Mouse (Mus musculus) cerebellum, adult 2 months (tissue): Measurements from ENCODE around the gene Ptges3l. TPM values are rescaled to one million over a fixed set of nuclear protein-coding genes. Genes with fewer than 3 reads are reported as not detected.
"Not testable (repeated sequence)": the region's sequence is repeated elsewhere in the genome, so short reads cannot be mapped to it uniquely, and the experiment has no call there.

ENCODE experiments used
- DNase-seq, 2 experiments: peaks; one replicate each; pipeline ENCODE4 v3.0.0; 2021
- H3K27ac ChIP-seq: fragments of 200-500 bp; 2 replicates; pipeline ENCODE4 v1.5.1; 2012; ENCODE audit warnings: low read length, control low read depth, inconsistent platforms; ENCODE audit not compliant: insufficient read depth
- H3K27me3 ChIP-seq: fragments of 200-500 bp; 2 replicates; pipeline ENCODE4 v1.6.1; 2012; ENCODE audit warnings: inconsistent platforms, mild to moderate bottlenecking, low read length, moderate library complexity; ENCODE audit not compliant: control insufficient read depth, insufficient read depth
- H3K4me1 ChIP-seq: fragments of 200-500 bp; 2 replicates; pipeline ENCODE4 v1.6.1; 2011; ENCODE audit warnings: low read length; ENCODE audit not compliant: control insufficient read depth, insufficient read depth
- H3K4me3 ChIP-seq: fragments of 200-500 bp; replicated peaks from 2 replicates; pipeline ENCODE3; 2011; ENCODE audit warnings: mild to moderate bottlenecking, low read depth, low read length, control low read depth; ENCODE audit not compliant: insufficient read depth
- CTCF ChIP-seq: fragments of 200-500 bp; IDR thresholded peaks from 2 replicates; pipeline ENCODE4 v1.5.1; 2011; ENCODE audit warnings: low read depth, mild to moderate bottlenecking, control low read depth, low read length, moderate library complexity, borderline replicate concordance; ENCODE audit not compliant: insufficient read depth
- POLR2A ChIP-seq: fragments of 200-500 bp; IDR thresholded peaks from 2 replicates; pipeline ENCODE4 v1.6.1; 2011; ENCODE audit warnings: low read length, control low read depth, borderline replicate concordance; ENCODE audit not compliant: insufficient read depth
- WGBS: fragments of 180-500 bp; shearing (Covaris S2); methylation state at CpG from one replicate; pipeline ENCODE4 v1.1.7; 2018; 5-methylcytosine and 5-hydroxymethylcytosine counted together
- polyA plus RNA-seq: library from polyadenylated mRNA; depleted of rRNA; stranded (reverse); fragments of >200 nt; gene quantifications from 2 replicates; pipeline ENCODE4 v1.2.3, GENCODE M21; 2012

Gene Ptges3l
- polyA plus RNA-seq, 1 experiment = 1.8 TPM

GRCm38 (mm10) chr11:101452093-101452774, 27.1 kb upstream of the Ptges3l start:
- Histone ChIP-seq H3K4me1 (no peaks in the 10 kb centered on the region), H3K27ac (no peak overlapping the region), H3K4me3 (no peak overlapping the region), H3K27me3 (no peaks in the 10 kb centered on the region)
- 76% methylated on average over 10 of the region's 10 CpGs for WGBS
- no peak for DNase-seq
- TF ChIP-seq CTCF = no peak
- no peak for TF ChIP-seq POLR2A

DNA sequence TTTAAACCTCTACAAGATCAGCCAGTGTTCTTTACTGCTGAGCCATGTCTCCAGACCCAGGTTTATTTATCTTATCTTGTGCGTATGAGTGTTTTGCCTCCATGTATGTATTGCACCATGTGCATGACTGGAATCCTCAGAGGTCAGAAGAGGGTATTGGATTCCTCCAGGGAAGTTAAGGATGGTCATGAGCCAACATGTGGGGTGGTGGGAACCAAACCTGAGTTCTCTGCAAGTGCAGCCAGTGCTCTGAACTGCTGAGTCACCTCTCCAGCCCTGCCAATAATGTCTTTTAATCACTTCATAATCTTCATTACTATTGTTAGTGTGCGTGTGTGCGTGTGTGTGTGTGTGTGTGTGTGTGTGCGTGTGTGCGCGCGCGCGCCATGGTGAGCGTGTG, 26.4 kb upstream of the Ptges3l start:
- no peak for TF ChIP-seq CTCF
- no peak for TF ChIP-seq POLR2A
- Histone ChIP-seq H3K27me3 (no peaks in the 10 kb centered on the region), H3K27ac (no peak overlapping the region), H3K4me1 (no peaks in the 10 kb centered on the region), H3K4me3 (no peak overlapping the region)
- 91% methylated on average over 10 of the region's 10 CpGs for WGBS
- DNase-seq = no peak

DNA sequence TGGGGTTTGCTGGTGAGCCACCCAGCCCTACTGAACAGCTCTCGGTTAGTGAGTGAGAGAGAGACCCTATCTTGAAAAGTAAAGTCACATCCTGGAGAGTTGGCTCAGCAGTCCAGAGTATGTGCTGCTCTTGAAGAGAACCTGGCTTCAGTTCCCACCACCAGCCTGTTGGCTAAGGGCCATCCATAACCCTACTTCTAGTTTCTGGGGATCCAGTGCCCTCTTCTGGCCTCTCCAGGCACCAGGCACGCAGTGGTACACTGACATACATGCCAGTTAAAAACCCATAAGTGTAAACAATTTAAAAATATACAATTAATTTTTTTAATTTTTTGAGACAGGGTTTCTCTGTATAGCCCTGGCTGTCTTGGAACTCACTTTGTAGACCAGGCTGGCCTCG, 25.3 kb upstream of the Ptges3l start:
- Histone ChIP-seq H3K4me3 (no peak overlapping the region), H3K27me3 (no peaks in the 10 kb centered on the region), H3K4me1 (no peaks in the 10 kb centered on the region), H3K27ac (no peak overlapping the region)
- TF ChIP-seq CTCF (no peak), POLR2A (no peak)
- 75% methylated on average over 3 of the region's 3 CpGs for WGBS
- DNase-seq = no peak

DNA sequence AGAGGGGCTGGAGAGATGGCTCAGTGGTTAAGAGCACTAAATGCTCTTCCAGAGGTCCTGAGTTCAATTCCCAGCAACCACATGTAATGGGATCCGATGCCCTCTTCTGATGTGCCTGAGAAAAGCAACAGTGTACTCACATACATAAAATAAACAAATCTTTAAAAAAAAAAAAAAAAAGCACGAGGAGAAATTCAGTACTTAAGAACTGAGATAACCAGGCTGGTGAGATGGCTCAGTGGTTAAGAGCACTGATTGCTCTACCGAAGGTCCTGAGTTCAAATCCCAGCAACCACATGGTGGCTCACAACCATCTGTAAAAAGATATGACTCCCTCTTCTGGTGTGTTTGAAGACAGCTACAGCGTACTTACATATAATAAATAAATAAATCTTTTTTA, 24.5 kb upstream of the Ptges3l start:
- H3K27me3 ChIP-seq, DNase-seq, H3K4me3 ChIP-seq, H3K4me1 ChIP-seq, H3K27ac ChIP-seq: not testable (repeated sequence)
- WGBS = 85% methylated on average over 4 of the region's 4 CpGs

DNA sequence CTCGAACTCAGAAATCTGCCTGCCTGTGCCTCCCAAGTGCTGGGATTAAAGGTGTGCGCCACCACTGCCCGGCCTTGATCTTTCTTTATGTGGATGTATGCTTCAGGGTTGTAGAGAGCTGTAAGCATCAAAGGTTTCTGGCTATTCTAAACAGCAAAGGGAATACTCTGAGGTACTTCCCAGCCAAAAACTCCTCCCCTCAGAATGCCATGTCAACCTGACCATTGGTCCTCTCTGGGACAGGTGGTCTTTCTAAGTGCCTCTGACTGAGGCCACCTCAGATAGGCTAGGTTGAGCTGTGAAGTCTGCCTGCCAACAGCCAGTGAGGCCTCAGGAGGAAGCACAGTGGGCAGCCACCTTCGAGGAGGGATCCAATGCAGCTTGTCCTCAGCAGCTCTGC, 23.8 kb upstream of the Ptges3l start:
- WGBS = 77% methylated on average over 4 of the region's 4 CpGs
- DNase-seq = no peak
- TF ChIP-seq CTCF (no peak), POLR2A (no peak)
- no peaks in the 10 kb centered on the region for H3K4me1 ChIP-seq
- no peak overlapping the region for H3K4me3 ChIP-seq
- no peak overlapping the region for H3K27ac ChIP-seq
- no peaks in the 10 kb centered on the region for H3K27me3 ChIP-seq

GRCm38 (mm10) chr11:101448274-101448746, 23.2 kb upstream of the Ptges3l start, which contains the start of gene Ifi35:
Ifi35 (plus strand) TSS chr11:101448407.
- Histone ChIP-seq H3K27me3 (no peaks in the 10 kb centered on the region), H3K4me1 (no peaks in the 10 kb centered on the region), H3K27ac (no peak within 1 kb of the TSS), H3K4me3 (no peak within 1 kb of the TSS)
- no peak for TF ChIP-seq POLR2A
- no peak for TF ChIP-seq CTCF
- DNase-seq = no peak
- WGBS = 31% methylated on average over 10 of the region's 10 CpGs

DNA sequence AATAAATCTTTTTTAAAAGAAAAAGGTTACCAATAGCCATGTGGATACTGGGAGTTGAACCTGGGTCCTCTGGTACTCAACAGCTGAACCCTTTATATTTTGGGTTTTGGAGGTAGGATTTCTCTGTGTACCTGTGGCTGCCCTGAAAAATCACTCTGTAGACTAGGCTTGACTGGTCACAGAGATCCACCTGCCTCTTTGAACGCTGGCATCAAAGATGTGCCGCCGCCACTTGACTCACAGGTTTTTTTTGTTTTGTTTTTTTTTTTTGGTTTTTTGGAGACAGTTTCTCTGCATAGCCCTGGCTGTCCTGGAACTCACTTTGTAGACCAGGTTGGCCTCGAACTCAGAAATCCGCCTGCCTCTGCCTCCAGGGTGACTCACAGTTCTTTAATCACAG, 22.7 kb upstream of the Ptges3l start:
- Histone ChIP-seq H3K4me1 (no peaks in the 10 kb centered on the region), H3K27me3 (no peaks in the 10 kb centered on the region), H3K27ac (no peak overlapping the region), H3K4me3 (no peak overlapping the region)
- 84% methylated on average over 5 of the region's 5 CpGs for WGBS
- no peak for DNase-seq
- TF ChIP-seq CTCF = no peak
- TF ChIP-seq POLR2A = no peak

- H3K27me3 ChIP-seq, H3K27ac ChIP-seq, DNase-seq, H3K4me1 ChIP-seq, H3K4me3 ChIP-seq: not testable (repeated sequence)
- 90% methylated on average over 8 of the region's 8 CpGs for WGBS
Measured at GRCm38 (mm10) chr11:101446860-101447259, 21.7 kb upstream of the Ptges3l start.

DNA sequence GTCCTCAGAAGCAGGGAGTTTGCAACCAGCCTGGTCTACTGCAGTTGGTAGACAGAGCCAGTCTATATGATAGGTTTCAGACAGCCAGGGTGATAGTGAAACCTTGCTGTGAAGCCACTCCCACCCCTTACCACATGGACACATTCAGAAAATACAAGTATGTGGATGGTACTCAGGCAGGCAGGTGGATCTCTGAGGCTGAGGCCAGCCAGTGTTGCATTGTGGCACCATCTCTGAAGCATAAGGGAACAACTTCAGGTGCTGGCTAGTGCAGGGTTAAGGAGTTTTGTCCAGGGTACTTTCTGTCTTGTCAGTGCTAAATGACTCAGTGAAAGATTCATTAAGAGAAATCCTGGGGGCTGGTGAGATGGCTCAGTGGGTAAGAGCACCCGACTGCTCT, 21.2 kb upstream of the Ptges3l start:
- DNase-seq = no peak
- TF ChIP-seq CTCF = no peak
- TF ChIP-seq POLR2A = no peak
- Histone ChIP-seq H3K27me3 (no peaks in the 10 kb centered on the region), H3K4me3 (no peak overlapping the region), H3K27ac (no peak overlapping the region), H3K4me1 (no peaks in the 10 kb centered on the region)
- 76% methylated on average over 1 of the region's 1 CpGs for WGBS
